Mouse (Mus musculus) left cerebral cortex, adult 2 months (tissue): Measurements from ENCODE around the gene 9230112D13Rik. TPM values are rescaled to one million over a fixed set of nuclear protein-coding genes. Genes with fewer than 3 reads are reported as not detected.

Experiments used
- DNase-seq, 2 experiments: peaks; one replicate each; pipeline ENCODE4 v3.0.0; 2021 to 2022; ENCODE audit warnings: low spot score in 2 of 2, mixed read lengths in 1 of 2; ENCODE audit errors: extremely low spot score in 1 of 2
- H3K27ac ChIP-seq: fragments of 200-600 bp; 2 replicates; pipeline ENCODE4 v1.8.1; 2022
- H3K4me3 ChIP-seq: fragments of 200-600 bp; 2 replicates; pipeline ENCODE4 v1.8.1; 2022
- CTCF ChIP-seq: fragments of 200-600 bp; IDR thresholded peaks from 2 replicates; pipeline ENCODE4 v1.8.1; 2022; ENCODE audit warnings: antibody characterized with exemption, mild to moderate bottlenecking, moderate library complexity
- intact Hi-C: fragments of 180-260 bp; cut with DNase I; formaldehyde crosslinking; loops from one replicate; pipeline ENCODE4 v1.15.1; 2025
- total RNA-seq, 2 experiments: library from RNA; stranded (reverse); gene quantifications; 2 replicates each; pipeline ENCODE4 v1.2.3; 2021

9230112D13Rik gene
- total RNA-seq, 2 experiments from 2014 or later = not detected

DNA sequence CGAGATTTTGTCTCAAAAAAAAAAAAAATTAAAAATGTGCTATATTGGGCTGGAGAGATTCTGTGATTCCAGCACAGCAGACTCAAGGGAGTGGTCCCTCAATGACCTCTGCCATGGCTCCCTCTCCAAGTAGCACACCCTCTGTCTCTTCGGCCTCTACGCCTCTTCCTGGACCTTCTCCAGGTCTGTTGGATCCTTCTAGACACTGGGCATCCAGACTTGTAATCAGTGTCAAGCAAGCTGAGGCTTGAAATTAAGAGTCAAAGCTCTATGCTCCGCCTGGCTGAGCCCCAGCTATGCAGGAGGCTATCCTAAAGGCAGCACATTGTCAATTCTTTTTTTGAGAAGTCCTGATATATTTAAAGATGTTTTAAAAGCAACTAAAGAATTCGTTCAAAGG is 10.9 kb upstream of the 9230112D13Rik start:
- Histone ChIP-seq H3K27ac (no peak overlapping the region), H3K4me3 (no peak overlapping the region)
- intact Hi-C loops = no loop called here
- no peak for DNase-seq
- TF ChIP-seq CTCF = no peak

DNA sequence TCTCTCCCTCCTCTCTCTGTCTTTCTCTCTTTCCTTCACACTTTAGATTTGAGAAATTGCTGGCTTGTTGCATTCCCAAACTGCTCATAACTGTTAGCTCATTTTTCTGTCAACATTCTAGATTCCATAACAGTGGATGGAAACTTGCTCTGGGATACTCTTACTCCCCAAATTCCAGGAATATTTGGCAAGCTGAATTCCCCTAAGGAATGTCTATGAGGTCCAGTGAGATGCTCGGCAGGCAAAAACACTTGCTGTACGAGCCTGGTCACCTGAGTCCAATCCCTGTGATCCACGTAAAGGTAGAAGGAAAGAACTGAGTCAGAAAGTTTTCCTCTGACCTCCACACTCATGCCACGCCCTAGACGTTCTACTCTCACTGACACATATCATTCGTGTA is 9.9 kb upstream of the 9230112D13Rik start:
- intact Hi-C loops = no loop called here
- Histone ChIP-seq H3K27ac (no peak overlapping the region), H3K4me3 (no peak overlapping the region)
- no peak for DNase-seq
- no peak for TF ChIP-seq CTCF

DNA sequence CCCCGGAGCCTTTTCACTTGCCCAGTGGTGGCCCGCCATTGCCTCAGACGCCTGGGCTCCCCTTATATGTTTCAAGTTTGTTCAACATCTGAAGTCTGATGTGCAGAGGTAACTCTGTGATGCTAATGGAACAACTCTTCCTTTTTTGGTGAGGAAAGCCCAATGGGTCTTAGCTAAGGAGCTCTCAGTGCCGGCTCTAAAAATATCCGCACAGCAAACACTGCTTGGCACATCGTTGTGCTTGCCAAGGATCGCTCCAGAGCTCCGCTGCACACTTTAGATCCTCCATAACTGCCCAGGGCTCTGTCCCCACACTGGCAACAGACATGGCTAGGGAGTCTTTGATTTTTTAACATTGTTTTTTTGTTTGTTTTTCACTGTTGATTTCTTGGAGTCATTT is 6.2 kb upstream of the 9230112D13Rik start:
- TF ChIP-seq CTCF = no peak
- Histone ChIP-seq H3K27ac (no peak overlapping the region), H3K4me3 (no peak overlapping the region)
- intact Hi-C loops = no loop called here
- DNase-seq = no peak

DNA sequence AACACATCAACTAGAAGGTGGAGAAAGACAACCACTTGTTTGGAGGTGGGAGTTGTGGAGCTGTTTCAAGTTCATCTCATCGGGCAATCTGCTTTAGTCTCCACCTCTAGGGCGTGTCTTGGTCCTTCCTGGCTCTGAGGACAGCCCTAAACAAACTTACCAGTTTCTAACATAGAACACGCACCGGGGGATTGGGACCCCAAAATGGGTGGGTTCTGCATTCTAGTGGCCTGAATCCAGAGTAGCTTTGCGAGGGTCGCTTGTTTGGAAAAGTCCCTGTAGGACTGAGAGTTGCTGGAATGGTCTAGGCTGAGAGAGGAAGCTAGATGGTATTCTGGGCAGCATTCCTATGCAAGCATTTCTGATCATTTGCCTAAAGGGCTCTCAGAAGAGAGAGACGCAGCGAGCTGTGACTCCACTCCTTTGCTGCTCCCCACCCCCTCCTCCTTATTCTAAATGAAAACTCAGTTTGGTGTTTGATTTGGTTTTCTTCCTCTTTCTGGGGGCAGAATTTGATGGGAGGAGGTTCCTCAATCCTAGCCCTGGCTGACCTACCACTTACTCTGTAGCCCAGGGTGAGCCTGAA is 4.5 kb downstream of the 9230112D13Rik start:
- DNase-seq = no peak
- intact Hi-C loops = no loop called here
- Histone ChIP-seq H3K4me3 (no peak overlapping the region), H3K27ac (no peak overlapping the region)
- no peak for TF ChIP-seq CTCF

DNA sequence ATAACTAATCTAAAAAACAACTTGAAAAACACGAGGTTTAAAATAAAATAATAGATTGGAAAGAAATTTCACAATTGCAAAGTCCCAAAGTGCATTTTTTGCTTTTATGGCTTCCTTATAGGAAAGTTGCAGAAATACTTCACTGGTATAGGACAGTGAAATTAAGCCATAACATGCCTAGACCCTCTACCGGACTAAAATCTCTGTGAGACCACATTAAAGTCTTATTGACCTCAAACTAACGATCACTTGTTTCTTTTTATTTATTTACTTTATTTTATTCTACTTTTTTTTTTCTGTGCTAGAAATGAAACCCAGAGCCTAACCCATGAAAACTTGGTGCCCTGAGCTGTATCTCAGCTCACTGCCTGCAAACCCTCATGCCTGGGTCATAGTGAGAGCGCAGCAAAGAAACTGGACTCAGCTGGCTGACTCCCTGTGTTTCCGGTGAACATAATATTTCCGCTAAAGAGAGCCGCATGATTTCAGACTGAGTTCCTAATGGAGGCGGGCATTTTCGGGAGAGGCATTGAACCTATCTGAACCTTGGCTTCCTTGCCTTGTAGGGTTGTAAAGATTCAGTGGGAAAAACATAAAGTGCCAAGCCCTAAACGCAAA is 5.5 kb downstream of the 9230112D13Rik start:
- TF ChIP-seq CTCF = no peak
- Histone ChIP-seq H3K4me3 (no peak overlapping the region), H3K27ac (no peak overlapping the region)
- no peak for DNase-seq
- intact Hi-C loops = no loop called here

DNA sequence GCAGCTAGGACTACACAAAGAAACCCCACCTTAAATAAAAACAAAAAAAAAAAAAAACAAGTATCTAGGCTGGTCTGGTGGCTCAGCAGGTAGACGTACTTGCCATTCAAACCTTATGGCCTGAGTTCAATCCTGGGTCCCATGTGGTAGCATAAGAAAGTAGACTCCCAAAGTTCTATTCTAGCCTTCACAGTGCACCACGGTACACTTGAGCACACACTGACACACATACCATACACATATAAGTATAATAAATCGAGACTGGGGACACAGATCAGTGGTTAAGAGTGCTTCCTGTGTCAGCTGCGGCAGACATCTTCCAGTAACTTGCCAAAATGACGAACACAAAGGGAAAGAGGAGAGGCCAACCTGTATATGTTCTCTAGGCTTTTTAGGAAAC is 6.7 kb downstream of the 9230112D13Rik start:
- no peak for TF ChIP-seq CTCF
- intact Hi-C loops = no loop called here
- no peak overlapping the region for H3K27ac ChIP-seq
- H3K4me3 ChIP-seq = no peak overlapping the region
- no peak for DNase-seq

DNA sequence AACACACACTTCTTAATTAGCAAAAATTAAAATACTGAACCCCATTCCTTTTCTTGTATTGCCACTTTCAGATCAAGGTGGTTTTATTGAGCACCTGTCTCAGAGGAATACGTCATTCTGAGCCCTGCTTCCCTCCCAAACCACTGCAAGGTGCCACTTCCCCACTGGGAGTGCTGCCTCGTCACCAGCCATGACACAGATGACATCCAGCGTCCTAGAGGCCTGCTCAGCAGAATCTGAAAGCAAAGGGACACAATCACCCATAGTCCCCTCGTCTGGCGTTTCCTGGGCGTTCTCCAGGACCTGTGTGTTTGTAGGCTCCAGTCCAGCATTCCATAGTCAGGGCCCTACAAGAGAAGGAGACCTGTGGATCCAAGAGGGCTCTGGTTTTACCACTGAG is 8.5 kb downstream of the 9230112D13Rik start:
- Histone ChIP-seq H3K27ac (no peak overlapping the region), H3K4me3 (no peak overlapping the region)
- intact Hi-C loops = no loop called here
- TF ChIP-seq CTCF = no peak
- no peak for DNase-seq

DNA sequence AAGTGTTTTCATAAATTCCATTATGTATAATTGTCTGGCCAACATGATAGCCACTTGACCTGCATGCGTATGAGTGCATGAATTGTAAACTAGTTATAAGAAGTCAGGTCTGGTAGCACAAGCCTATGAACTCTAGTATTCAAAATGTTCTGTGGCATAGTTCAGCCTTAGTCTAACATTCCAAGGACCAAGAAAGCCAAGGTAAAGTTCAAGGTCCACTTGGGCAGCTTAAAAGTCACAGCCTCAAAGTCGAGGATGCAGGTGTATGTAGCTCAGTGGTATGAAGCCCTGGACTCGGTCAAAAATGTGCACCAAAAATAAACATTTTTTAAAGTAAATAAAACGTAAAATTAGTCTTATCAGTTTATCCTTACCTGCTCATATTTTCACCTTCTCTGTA is 10.0 kb downstream of the 9230112D13Rik start:
- intact Hi-C loops = no loop called here
- TF ChIP-seq CTCF = no peak
- Histone ChIP-seq H3K27ac (no peak overlapping the region), H3K4me3 (no peak overlapping the region)
- DNase-seq = no peak

DNA sequence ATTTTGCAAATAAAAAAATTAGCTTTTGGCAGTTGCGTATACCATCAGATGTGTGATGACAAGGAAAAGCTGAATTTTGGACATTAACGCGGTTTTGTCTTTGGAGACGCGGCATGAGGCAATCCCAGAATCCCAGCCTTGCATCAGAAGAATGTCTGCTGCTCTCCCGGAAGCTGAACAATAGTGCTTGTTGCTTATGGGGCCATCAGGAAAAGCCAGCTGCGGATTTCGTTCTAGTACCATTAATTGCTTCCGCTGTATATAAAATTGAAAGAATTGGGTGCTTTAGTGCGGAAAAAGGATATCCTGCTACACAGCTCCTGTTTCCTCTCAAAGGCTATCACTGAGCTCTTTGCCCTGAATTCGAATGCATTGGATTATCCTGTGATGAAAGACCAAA is 10.7 kb downstream of the 9230112D13Rik start:
- H3K27ac ChIP-seq = no peak overlapping the region
- no peak overlapping the region for H3K4me3 ChIP-seq
- no peak for DNase-seq
- TF ChIP-seq CTCF = no peak
- intact Hi-C loops = no loop called here

DNA sequence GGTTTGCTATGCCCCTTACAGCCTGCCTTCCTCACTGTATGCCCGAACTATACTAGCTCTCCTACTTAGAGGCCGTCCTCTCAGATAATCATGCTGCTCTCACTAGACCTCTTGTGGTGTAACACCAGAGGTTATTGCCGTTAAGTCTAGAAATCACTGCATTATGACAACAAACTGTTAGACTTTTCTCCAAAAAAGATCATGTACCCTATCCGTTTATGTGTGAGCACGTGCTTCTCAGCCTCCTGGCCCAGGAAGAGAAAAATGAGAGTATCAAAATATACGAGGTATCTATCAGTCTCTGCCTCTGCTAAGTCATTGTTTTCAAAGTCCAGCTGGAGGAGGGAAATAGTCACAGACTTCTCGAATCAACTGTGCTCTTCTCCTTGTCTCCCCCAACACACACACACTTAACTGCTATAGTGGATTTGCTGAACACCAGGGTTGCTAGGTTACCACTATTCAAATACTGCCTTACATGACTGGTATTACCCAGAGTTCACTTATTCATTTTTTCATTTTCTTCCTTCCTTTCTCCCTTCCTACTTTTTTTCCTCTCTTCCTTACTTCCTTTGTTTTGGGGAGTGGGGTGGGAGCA is 13.7 kb downstream of the 9230112D13Rik start:
- Histone ChIP-seq H3K4me3 (no peak overlapping the region), H3K27ac (no peak overlapping the region)
- no peak for TF ChIP-seq CTCF
- no peak for DNase-seq
- intact Hi-C loops = no loop called here

DNA sequence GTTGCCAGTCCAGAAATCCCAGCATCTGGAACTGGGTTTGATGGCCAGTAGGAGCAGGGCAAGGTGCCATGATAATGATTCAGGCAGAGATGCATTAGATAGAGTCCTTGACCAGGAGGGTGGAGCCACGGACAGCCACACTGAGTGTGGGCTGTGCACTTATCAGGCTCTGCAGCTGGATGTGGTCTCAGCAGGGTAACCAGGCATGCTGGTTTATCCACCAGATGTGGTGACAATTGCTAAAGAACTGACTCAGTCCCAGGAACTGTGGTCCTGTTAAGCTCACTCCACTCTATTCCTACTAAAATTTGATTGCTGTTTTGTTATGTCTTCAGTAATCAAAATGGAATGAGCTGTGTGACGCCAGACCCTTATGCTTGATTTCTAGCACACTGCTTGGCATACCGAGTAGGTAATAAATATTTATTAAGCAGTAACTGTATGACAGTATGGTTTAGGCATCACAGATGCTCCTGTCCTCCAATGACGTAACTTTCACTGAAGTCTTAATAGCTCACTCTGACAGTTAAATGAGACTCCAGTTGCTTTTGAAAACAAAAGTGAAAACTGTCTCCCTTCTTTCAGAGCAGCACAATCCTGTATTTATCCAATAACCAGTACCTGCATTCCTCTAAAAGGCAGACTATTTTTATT is 14.3 kb downstream of the 9230112D13Rik start:
- intact Hi-C loops = no loop called here

DNA sequence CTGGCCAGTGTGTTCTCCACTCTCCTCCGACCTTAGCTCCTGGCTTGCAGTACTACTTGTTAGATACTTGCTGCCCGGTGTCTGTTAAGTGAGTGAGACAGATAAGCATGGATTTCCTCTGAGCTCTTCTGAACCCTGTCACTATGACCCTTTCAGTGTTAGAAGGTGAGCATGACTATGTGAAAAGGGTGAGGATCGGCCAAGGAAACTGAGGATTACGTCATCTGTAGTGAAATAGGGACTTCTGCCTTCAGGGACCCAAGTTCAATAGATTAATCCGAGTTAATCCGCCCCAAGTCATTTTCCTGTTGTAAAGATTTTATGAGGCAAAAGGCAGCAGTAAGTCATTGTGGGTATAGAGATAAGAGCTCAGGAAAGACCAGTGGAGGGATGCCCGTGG is 17.3 kb downstream of the 9230112D13Rik start:
- no peak overlapping the region for H3K27ac ChIP-seq
- no peak for TF ChIP-seq CTCF
- intact Hi-C loops = no loop called here
- H3K4me3 ChIP-seq = no peak overlapping the region
- no peak for DNase-seq

More for the DNA sequence above, 14.3 kb downstream of the 9230112D13Rik start:
- Histone ChIP-seq H3K27ac (no peak overlapping the region), H3K4me3 (no peak overlapping the region)
- TF ChIP-seq CTCF = no peak
- DNase-seq = no peak
